Mouse (Mus musculus) liver, embryonic 14.5 days (tissue): ENCODE measurements around the gene Pik3cb.

Experiments
- CTCF ChIP-seq: IDR thresholded peaks from 2 replicates; pipeline ENCODE4 v1.5.1; 2016; ENCODE audit warnings: antibody characterized with exemption, low read depth, control low read depth
- EP300 ChIP-seq: IDR thresholded peaks from 2 replicates; pipeline ENCODE4 v1.6.1; 2016; ENCODE audit warnings: antibody characterized with exemption, low read depth

GRCm38 (mm10) chr9:98999881-99000339 lies 140.5 kb downstream of the Pik3cb start:
- no peak for TF ChIP-seq CTCF
- TF ChIP-seq EP300, result no peak
